Mouse (Mus musculus) skeletal muscle tissue, adult 2 months (tissue): ENCODE results near the gene Cdkn2aipnl.
A peak's percentile ranks its signal among the peaks of the same experiment; 100 is the strongest.

Source experiments
- DNase-seq: peaks from one replicate; pipeline ENCODE4 v3.0.0-alpha.2; 2012; ENCODE audit warnings: low read depth, low spot score

Cdkn2aipnl gene

DNA sequence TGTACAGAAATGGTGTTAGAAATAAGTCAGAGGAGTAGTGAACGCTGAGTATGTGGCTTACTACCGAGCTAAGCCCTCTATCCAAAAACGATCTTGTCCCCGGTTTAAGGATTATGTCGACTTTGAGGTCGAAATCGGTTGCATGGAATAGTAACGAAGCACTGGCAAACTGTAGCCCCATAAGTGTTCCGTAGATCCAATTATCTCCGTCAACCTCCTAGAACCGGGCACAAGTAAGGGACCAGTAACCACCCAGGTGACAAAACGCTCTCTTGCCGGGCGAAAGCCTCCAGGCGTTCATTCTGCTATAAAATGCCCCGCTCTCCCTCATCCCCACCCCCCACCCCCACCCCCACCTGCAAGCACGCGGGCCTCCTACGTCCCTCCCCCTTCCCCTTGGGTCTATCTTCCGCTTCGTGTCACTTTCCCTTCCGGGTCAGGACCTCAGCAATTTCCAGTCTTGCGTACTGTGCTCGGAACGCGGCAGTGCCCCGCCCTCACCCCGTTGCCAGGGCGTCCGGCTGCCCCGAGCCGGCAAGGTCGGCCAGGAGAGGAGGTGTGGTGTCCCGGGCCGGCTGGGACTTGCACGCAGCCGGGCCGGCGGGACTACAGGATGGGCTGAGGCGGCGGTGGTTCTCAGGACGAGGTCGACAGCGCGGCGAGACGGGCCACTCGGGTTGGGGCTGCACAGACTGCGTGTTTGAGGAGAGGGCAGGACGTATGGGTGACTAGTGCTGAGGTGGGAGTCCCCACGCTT lies 36.5 kb downstream of the Cdkn2aipnl start, which contains the start of gene Cdkl3:
Gene Cdkl3, plus strand, starts transcription at position 450 of the 757 bp plus-strand sequence.
- DNase-seq = peak; percentile 97

DNA sequence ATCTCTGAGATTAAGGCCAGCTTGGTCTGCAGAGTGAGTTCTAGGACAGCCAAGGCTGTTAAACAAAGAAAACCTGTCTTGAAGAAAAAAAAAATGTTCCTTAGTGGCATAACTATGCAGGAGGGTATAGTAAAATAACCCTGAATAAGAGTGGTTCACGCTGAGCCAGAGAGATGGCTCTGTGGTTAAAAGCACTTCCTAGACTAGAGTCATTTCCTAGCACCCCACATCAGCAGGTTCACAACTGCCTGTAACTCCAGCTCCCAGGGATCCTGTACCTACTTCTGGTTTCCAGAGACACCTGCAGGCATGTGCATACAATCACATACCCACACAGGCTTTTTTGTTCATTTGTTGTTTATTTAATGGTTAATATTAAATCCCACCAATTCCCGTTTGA lies 38.1 kb downstream of the Cdkn2aipnl start:
- DNase-seq = no peak

DNA sequence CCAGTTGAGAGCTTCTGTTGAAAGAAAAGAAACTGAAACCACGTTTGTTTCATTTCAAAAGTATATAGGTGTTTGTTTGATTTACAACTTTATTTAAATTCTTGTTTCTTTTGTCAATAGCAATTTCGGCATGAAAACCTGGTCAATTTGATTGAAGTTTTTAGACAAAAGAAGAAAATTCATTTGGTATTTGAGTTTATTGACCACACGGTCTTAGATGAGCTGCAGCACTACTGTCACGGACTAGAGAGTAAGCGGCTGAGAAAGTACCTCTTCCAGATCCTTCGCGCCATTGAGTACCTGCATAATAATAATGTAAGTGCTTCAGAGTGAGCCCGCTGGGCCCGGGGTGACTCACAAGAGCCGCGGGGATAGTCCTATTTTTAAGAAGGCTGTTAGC lies 43.5 kb downstream of the Cdkn2aipnl start:
- DNase-seq = no peak

- DNase-seq = no peak
These were observed 44.1 kb downstream of the Cdkn2aipnl start for GRCm38 (mm10) chr11:52011541-52011940.

DNA sequence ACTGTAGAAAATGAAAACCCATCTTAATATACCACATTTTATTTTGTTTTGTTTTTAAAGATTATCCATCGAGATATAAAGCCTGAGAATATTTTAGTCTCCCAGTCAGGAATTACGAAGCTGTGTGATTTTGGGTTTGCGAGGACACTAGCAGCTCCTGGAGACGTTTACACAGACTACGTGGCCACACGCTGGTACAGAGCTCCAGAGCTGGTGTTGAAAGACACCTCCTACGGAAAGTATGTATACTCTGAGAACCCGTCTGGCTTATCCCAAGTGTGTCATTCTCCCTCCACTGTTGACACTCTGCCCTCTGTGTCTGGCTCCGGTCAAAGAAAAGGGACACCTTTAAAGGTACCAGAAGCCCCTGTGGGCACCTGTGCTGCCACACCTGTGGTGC lies 50.8 kb downstream of the Cdkn2aipnl start:
- DNase-seq = no peak
